Mouse (Mus musculus) 416B (cell line): ENCODE results near the gene Sult1a1.

Experiments used
- DNase-seq: peaks from one replicate; pipeline ENCODE4 v3.0.0; 2011; ENCODE audit warnings: low read depth

Gene Sult1a1

GRCm38 (mm10) chr7:126676207-126676606 lies at the start of gene Sult1a1:
Gene Sult1a1, minus strand, starts transcription at chr7:126676432.
- DNase-seq = no peak

- DNase-seq = no peak
These were observed 49.4 kb upstream of the Sult1a1 start for GRCm38 (mm10) chr7:126725667-126726066.

- DNase-seq = peak; percentile 83
These were observed 48.8 kb upstream of the Sult1a1 start for GRCm38 (mm10) chr7:126725077-126725476.

GRCm38 (mm10) chr7:126721635-126722034 lies 45.4 kb upstream of the Sult1a1 start:
- DNase-seq = peak; percentile 38

- DNase-seq = peak; percentile 70
These were observed 42.6 kb upstream of the Sult1a1 start for GRCm38 (mm10) chr7:126718787-126719337.

GRCm38 (mm10) chr7:126717566-126717965 lies 41.3 kb upstream of the Sult1a1 start:
- no peak for DNase-seq

GRCm38 (mm10) chr7:126715679-126716078 lies 39.4 kb upstream of the Sult1a1 start:
- no peak for DNase-seq

GRCm38 (mm10) chr7:126711910-126712309 lies 35.7 kb upstream of the Sult1a1 start:
- DNase-seq = no peak

GRCm38 (mm10) chr7:126710266-126710665 lies 34.0 kb upstream of the Sult1a1 start:
- DNase-seq = no peak

- no peak for DNase-seq
These were observed 32.1 kb upstream of the Sult1a1 start for GRCm38 (mm10) chr7:126708175-126708952.

GRCm38 (mm10) chr7:126707442-126708174 lies 31.4 kb upstream of the Sult1a1 start, which contains the start of gene Coro1a:
Gene Coro1a, minus strand, starts transcription at chr7:126707787.
- DNase-seq = no peak

- DNase-seq = peak; percentile 84
These were observed 28.1 kb upstream of the Sult1a1 start for GRCm38 (mm10) chr7:126704121-126704980.

- DNase-seq = peak; percentile 48
These were observed 27.5 kb upstream of the Sult1a1 start for GRCm38 (mm10) chr7:126703757-126704077.

- DNase-seq = no peak
These were observed 26.9 kb upstream of the Sult1a1 start for GRCm38 (mm10) chr7:126702861-126703756.

GRCm38 (mm10) chr7:126702358-126702757 lies 26.1 kb upstream of the Sult1a1 start:
- DNase-seq = peak; percentile 92

- no peak for DNase-seq
These were observed 25.5 kb upstream of the Sult1a1 start for GRCm38 (mm10) chr7:126701559-126702357.

GRCm38 (mm10) chr7:126701070-126701469 lies 24.8 kb upstream of the Sult1a1 start:
- DNase-seq = peak; percentile 91

- DNase-seq = no peak
These were observed 24.1 kb upstream of the Sult1a1 start for GRCm38 (mm10) chr7:126700063-126701015.

GRCm38 (mm10) chr7:126697838-126698237 lies 21.6 kb upstream of the Sult1a1 start:
- DNase-seq = no peak
